Mouse (Mus musculus) thymus, postnatal 10 days (tissue): ENCODE results near the gene Commd4.

Source experiments
- DNase-seq, 2 experiments: peaks; one replicate each; pipeline ENCODE4 v3.0.0; 2021; ENCODE audit warnings: low spot score in 2 of 2

Commd4 gene

DNA sequence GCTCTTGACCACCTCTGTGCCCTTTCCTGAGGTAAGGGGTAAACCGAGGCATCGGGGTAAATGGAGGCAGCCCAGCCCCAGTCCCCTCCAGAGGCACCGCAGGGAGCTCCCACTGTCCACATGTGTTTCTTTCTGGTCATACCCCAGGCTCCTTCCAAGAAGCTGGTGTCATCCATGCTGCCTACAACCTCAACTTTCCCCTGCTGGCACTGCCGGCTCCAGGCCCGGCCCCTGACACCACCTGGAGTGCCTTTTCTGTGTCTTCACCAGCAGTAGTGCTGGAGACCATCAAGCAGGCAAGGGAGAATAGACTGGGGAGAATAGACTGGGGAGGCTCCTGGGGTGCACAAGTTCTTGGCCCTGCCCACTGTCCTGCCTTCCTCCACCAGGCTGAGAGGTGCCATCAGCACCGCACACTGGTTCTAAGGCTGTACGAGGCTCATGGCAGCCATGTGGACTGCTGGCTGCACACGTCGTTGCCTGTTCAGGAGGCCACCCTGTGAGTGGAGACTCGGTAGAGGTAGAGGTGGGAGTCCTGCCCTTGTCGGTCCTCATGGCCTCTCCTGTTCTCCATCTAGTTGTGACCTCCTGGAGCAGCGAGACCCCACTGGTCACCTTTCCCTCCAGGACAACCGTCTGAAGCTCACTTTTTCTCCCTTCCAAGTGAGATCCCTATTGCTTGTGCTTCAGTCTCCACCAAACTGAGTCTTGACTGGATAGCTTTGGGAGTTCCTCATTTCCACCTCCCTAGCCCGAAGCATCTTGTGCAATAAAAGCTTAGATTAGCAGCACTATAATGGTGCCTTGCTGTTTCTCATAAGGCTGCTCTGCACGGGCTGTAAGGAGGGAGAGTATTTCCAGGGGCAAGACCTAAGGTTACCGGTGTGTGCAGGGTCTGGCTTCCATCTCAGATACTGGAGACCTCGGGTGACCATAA lies 16.4 kb downstream of the Commd4 start:
- no peak for DNase-seq

DNA sequence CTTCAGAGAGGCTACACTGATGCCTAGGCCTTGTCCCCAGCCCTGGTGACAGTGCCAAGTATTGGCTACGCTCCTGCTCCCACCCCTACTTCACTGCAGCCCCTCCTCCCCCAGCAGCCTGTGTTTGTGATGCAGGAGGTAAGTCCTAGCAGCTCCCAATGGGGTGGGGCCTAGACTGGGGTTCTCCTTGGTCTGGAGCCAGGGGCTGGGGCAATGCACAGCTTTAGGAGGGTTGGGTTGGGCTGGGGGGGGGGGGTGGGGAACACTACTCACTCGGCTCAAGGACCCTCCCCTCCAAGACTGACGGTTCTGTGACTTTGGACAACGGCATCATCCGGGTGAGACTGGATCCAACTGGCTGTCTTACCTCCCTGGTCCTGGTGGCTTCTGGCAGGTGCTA lies 18.6 kb downstream of the Commd4 start:
- DNase-seq = no peak

DNA sequence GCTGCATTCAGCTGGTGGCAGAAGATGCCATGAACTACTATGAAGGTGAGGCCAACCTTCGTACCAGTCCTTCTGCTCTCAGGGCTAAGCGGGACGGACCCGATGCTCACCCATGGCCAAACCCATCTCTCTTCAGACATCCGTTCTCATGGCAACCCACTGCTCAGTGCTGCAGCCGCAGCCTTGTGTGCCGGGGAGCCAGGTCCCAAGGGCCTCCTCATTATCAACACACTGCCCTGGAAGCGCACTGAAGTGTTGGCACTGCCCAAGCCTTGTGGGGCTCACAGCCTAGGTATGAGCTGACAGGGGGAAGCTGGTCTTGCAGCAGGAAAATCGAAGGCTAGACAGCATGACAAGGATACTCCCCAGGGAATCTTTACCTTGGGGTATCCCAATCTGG lies 19.0 kb downstream of the Commd4 start:
- no peak for DNase-seq

DNA sequence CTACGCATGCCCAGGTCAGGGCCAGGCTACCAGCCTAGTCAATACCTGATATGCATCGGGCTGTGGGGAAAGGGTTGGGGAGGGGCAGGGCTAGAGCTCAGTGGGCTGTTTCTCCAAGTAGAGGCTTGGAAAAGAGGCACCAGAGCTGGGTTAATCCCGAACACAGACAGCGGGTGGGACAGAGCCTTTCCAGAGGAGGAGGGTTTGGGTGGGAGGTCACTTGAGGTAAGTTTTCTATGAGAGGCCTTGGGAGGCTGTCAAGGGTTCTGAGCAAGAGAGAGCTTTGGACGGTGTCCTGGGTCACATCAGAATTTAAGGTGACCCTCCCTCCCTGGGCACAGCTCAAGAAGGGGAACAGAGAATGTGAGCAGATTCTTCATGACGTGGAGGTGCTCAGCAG lies 19.6 kb downstream of the Commd4 start:
- DNase-seq = no peak

DNA sequence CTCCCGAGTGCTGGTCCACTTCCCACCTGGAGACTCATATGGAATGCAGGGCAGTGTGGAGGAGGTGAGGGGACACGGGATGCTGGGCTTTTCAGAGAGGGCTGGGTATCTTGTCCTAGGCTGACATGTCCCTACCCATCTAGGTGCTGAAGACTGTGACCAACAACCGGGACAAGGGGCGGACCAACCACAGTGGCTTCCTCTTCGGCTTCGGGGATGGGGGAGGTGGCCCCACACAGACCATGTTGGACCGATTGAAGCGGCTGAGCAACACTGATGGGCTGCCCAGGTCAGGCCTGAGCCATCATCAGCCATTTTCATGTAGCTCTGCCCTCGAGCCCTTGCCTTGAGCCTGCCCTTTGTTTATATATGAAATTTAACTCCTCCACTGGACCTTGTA lies 20.4 kb downstream of the Commd4 start:
- DNase-seq = no peak

DNA sequence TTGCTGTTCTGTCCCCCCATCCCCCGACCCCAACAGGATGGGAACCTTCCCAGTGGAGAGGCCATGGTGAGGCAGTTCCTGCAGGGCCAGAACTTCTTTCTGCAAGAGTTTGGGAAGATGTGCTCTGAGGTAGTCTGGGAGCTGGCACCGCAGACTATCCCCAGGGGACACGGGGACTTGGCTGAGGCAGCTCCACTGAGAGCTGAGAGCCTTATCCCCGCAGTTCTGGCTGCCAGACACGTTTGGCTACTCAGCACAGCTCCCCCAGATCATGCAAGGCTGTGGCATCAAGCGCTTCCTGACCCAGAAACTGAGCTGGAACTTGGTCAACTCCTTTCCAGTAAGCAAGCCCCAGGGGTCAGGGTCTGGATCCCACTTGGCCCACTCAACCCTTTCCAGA lies 20.9 kb downstream of the Commd4 start:
- DNase-seq = no peak

DNA sequence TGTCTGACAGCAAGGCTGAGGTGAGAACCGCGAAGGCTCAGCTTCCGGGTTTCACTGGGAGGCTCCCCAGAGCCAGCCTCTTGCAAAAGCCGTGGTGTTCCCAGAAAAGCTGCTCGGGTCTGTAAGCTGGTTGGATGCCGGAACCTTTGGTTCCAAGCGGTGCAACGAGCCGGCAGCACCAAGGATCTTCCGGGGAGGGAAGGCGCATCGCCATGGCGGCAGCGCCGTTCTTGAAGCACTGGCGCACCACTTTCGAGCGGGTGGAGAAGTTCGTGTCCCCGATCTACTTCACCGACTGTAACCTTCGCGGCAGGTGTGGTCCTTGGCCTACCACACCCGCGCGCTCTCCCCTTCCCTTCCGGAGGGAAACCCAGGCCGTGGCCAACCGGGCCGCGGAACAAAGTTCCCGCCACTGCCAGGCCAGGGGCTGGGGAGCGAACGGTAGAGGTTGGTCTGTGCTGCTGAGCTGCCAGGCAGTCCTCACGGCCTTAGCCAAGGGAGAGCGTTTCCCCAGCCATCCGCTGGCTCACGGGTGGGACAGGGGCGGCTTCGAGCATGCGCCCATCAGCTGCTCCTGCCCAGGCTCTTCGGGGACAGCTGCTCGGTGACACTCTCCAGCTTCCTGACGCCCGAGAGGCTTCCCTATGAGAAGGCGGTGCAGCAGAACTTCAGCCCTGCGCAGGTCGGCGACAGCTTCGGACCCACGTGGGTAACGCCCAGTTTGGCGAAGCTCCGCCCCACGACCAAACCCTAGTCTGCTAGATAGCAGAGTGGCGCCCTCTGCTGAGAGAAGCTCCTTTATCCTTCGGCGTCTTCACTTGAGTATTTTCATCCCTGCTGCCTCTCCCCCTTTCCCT lies 27.3 kb downstream of the Commd4 start, which contains the start of gene Man2c1:
TSS of gene Man2c1 (plus strand) at position 114 of the 857 bp plus-strand sequence.
- DNase-seq = peak; percentile 89 to 93

DNA sequence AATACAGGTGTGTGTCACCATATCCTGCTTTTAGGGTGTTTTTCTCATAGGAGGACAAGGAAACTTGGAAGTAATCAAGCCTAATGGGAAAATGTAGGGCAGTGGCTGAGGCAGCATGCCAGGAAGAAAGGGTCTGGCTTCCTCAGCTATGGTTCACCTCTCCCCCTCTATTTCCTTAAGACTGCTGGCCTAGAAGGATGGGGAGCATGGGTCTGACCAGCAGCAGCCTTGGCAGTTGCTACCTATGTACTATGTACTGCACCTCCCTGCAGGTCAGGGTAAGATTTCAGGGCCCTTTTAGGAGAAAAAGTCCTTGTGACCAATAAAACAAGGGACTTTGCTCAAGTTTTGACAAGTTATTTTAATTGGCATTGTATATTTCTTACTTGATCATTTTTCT lies 28.5 kb downstream of the Commd4 start:
- DNase-seq = no peak

DNA sequence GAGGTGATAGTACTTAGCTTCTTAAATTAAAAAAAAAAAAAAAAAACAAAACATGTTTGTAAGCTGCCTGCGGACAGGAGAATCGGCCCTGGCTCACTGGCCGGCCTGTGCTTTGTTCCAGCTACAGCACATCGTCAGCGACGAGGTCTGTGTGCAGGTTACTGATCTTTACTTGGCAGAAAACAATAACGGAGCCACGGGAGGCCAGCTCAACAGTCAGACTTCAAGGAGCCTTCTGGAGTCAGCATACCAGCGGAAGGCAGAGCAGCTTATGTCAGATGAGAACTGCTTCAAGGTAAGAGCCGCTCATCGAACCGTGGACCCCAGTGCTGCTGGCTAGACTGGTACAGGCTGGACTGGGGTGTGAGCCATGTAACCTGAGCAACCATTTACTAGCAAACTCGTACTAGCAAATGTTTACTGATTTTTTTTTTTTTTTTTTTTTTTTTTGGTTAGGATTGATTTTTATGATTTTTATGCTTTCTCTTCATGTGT lies 40.8 kb downstream of the Commd4 start:
- DNase-seq = no peak
